Mouse (Mus musculus) urinary bladder, postnatal 14 days (tissue): Measurements from ENCODE around the gene Hmgcs2.

Experiments
- DNase-seq: peaks from one replicate; pipeline ENCODE4 v3.0.0; 2021; ENCODE audit warnings: low spot score

Gene Hmgcs2

GRCm38 (mm10) chr3:98280204-98280932 lies at the start of gene Hmgcs2:
TSS of gene Hmgcs2 (plus strand) at chr3:98280435.
- DNase-seq, result peak; percentile 84

GRCm38 (mm10) chr3:98233504-98233903 lies 46.7 kb upstream of the Hmgcs2 start:
- no peak for DNase-seq

- DNase-seq, result peak; percentile 26
Measured at GRCm38 (mm10) chr3:98236266-98236665, 44.0 kb upstream of the Hmgcs2 start.

- no peak for DNase-seq
Measured at GRCm38 (mm10) chr3:98237240-98237639, 43.0 kb upstream of the Hmgcs2 start.

- DNase-seq, result no peak
Measured at GRCm38 (mm10) chr3:98238150-98238549, 42.1 kb upstream of the Hmgcs2 start.

GRCm38 (mm10) chr3:98242051-98242450 lies 38.2 kb upstream of the Hmgcs2 start:
- no peak for DNase-seq

- DNase-seq, result no peak
Measured at GRCm38 (mm10) chr3:98242458-98243037, 37.7 kb upstream of the Hmgcs2 start.

- no peak for DNase-seq
Measured at GRCm38 (mm10) chr3:98245892-98246291, 34.3 kb upstream of the Hmgcs2 start.

GRCm38 (mm10) chr3:98246985-98247751 lies 33.1 kb upstream of the Hmgcs2 start:
- no peak for DNase-seq

- DNase-seq, result no peak
Measured at GRCm38 (mm10) chr3:98249378-98249777, 30.9 kb upstream of the Hmgcs2 start.

GRCm38 (mm10) chr3:98249833-98250448 lies 30.3 kb upstream of the Hmgcs2 start:
- DNase-seq, result no peak

- DNase-seq, result no peak
Measured at GRCm38 (mm10) chr3:98254059-98254458, 26.2 kb upstream of the Hmgcs2 start.

GRCm38 (mm10) chr3:98254656-98255583 lies 25.3 kb upstream of the Hmgcs2 start:
- no peak for DNase-seq

- no peak for DNase-seq
Measured at GRCm38 (mm10) chr3:98258723-98259122, 21.5 kb upstream of the Hmgcs2 start.

- peak; percentile 65 for DNase-seq
Measured at GRCm38 (mm10) chr3:98259271-98259751, 20.9 kb upstream of the Hmgcs2 start.

- DNase-seq, result no peak
Measured at GRCm38 (mm10) chr3:98260534-98260933, 19.7 kb upstream of the Hmgcs2 start.

- DNase-seq, result no peak
Measured at GRCm38 (mm10) chr3:98261415-98261814, 18.8 kb upstream of the Hmgcs2 start.

- no peak for DNase-seq
Measured at GRCm38 (mm10) chr3:98262133-98262532, 18.1 kb upstream of the Hmgcs2 start.

- DNase-seq, result peak; percentile 47
Measured at GRCm38 (mm10) chr3:98267249-98267651, 13.0 kb upstream of the Hmgcs2 start.

- DNase-seq, result no peak
Measured at GRCm38 (mm10) chr3:98273623-98274398, 6.4 kb upstream of the Hmgcs2 start.
